Mouse (Mus musculus): ENCODE results near the gene Psmd6.

Gene Psmd6

DNA sequence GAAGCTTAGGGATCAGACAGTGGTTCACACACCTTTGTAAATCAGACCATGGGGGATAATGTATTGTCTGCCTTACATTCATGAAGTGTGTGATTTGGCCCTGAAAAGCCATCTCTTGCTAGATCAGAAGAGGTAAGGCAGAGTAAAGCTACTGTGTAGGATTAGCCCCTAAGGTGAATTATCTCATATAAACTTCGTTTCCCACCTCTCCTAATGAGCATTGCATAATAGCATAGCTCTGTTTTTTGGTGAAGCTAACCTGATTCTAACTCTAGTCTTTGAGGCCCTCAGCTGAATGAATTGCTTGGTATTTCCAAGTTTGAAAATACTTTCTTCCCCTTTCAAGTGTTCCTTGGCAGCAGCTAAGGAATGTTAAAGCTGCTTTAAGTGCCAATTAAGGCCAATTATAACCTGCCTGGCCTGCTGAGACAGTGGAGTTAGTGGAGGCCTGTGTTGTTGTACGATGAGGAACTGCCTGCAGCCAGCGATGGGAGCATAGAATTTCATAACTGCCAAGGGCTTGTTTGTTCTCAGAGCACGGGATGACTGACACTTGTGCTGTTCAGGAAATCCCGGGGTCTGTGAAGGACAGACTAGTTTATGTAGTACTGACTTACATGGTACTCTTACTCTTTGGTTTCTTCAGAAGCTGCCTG lies 56.2 kb downstream of the Psmd6 start:
- DNase-seq (ENCODE audit: low spot score): peak; percentile 36

DNA sequence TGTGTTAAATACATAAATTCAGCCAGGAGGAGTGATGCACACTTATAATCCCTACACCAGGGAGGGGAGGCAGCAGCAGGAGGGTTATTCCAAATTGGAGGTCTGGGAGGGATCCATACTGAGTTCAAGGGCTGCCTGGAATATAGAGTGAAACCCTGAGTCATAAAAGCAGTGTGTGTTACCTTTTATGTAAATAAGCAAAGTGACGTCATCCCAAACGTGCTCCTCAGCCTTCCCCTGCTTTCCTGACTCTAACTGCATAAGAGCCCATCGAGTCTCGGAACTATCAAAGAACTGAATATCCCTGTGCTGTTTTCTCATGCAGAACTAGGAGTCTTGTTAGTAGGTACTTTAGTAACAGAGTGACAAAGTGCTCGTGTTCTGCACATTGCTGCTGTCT lies 57.4 kb downstream of the Psmd6 start:
- DNase-seq (ENCODE audit: low spot score): no peak

DNA sequence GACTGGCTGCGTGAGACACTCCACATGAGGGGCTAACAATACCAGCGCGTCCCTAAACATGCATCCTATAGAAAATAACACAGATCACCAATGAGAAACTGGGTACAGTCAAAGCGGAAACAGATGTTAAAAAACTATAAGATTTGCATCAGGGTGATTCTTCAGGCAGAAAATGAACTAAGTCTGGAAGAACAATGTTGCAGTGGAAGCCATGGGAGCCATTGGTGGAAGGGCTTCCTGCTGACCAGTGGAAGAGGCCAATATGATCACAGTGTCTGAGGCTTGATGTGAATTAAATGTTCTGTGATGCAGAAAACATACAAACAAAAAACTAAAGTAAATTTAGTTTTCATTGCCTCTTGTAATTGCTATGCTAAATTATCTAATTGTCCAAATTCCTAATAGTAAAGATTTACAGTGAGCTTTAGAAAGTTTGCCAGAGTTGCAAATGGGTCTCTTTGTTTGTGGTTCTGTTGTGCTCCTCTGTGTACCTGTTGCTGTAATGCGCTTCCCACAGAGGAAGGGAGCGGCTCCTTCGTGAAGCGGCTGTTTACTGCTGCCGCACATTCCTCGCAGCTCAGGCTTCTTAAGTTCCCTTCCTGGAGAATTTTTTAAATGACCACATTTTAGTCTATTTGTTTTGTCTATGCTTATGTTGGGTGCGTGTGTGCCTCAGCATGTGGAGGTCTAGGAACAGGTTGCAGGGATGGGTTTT lies 58.1 kb downstream of the Psmd6 start:
- DNase-seq (ENCODE audit: low spot score): no peak
